Mouse (Mus musculus): ENCODE measurements around the gene Rpl38. TPM values are rescaled to one million over a fixed set of nuclear protein-coding genes. Genes with fewer than 3 reads are reported as not detected.

Gene Rpl38
- total RNA-seq, 2 experiments from 2014 or later = 432 to 556 TPM

DNA sequence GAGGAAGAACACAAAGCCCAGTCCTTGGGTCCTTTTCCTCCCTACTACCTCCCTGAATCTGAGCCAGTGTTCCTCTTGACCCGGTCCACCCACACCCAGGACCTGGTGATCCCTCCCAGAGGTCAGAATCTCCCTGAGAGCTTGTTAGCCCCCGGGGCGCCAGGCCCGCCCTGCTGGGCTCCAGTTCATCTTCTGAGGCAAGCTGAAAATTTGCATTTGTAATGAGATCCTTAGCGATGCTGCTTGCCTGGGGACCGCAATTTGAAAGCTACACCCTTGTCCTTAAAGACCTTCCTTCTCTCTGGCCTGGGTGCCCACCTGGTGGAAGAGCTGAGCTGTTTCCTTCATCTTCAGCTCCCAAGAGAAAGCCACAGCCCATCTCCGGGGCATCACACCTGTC lies 24.3 kb downstream of the Rpl38 start:
- DNase-seq = no peak
- intact Hi-C loops (cut with DNase I) = no loop called here

DNA sequence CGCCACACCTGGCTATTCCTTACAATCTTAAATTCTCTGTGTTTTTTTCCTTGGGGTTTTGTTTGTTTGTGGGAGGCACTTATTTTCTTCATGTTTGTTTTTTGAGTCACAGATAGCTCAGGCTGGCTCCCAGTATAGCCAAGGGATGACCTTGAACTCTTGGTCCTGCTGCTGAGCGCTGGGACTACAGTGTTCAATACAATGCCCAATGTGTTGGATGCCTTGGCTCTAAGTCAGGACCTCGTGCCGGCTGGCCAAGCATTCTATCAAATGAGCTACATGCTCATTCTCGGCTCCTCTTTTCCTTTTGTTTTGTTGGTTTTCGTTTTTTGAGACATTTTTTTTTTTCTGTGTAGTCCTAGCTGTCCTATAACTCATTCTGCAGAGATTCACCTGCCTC lies 25.1 kb downstream of the Rpl38 start:
- intact Hi-C loops (cut with DNase I) = no loop called here
- no peak for DNase-seq

- intact Hi-C loops (cut with DNase I) = no loop called here
- no peak for DNase-seq
These were observed 26.1 kb downstream of the Rpl38 start for GRCm38 (mm10) chr11:114694451-114694850.

GRCm38 (mm10) chr11:114698496-114698895 lies 30.2 kb downstream of the Rpl38 start:
- intact Hi-C loops (cut with DNase I) = no loop called here
- DNase-seq = no peak

- intact Hi-C loops (cut with DNase I) = no loop called here
- DNase-seq = peak; percentile 60 to 72
These were observed 31.2 kb downstream of the Rpl38 start for GRCm38 (mm10) chr11:114699511-114699910.

GRCm38 (mm10) chr11:114702311-114702995 lies 34.1 kb downstream of the Rpl38 start:
- intact Hi-C loops (cut with DNase I) = no loop called here

GRCm38 (mm10) chr11:114702996-114703361 lies 34.7 kb downstream of the Rpl38 start:
- DNase-seq = no peak
- intact Hi-C loops (cut with DNase I) = no loop called here

More at GRCm38 (mm10) chr11:114702311-114702995, 34.1 kb downstream of the Rpl38 start:
- no peak for DNase-seq

GRCm38 (mm10) chr11:114704071-114704913 lies 36.0 kb downstream of the Rpl38 start:
- no peak for DNase-seq

GRCm38 (mm10) chr11:114706358-114706757 lies 38.0 kb downstream of the Rpl38 start:
- no peak for DNase-seq
- intact Hi-C loops (cut with DNase I) = no loop called here

More at GRCm38 (mm10) chr11:114704071-114704913, 36.0 kb downstream of the Rpl38 start:
- intact Hi-C loops (cut with DNase I) = no loop called here

GRCm38 (mm10) chr11:114711393-114711792 lies 43.1 kb downstream of the Rpl38 start:
- intact Hi-C loops (cut with DNase I) = no loop called here

GRCm38 (mm10) chr11:114711861-114712260 lies 43.5 kb downstream of the Rpl38 start:
- intact Hi-C loops (cut with DNase I) = no loop called here
- DNase-seq = no peak

More at GRCm38 (mm10) chr11:114711393-114711792, 43.1 kb downstream of the Rpl38 start:
- no peak for DNase-seq

- DNase-seq = no peak
- intact Hi-C loops (cut with DNase I) = no loop called here
These were observed 46.2 kb downstream of the Rpl38 start for GRCm38 (mm10) chr11:114714526-114714925.

GRCm38 (mm10) chr11:114715531-114715930 lies 47.2 kb downstream of the Rpl38 start:
- peak in 1 of 2 experiments; percentile 57 for DNase-seq
- intact Hi-C loops (cut with DNase I) = no loop called here

- DNase-seq = no peak
- intact Hi-C loops (cut with DNase I) = no loop called here
These were observed 52.2 kb downstream of the Rpl38 start for GRCm38 (mm10) chr11:114720535-114720934.

Other genes starting within 250 kb of the Rpl38 start
- 10 to 100 TPM; 16.0 to 19.4 TPM for gene Ttyh2, start 6.9 kb downstream of the Rpl38 start, total RNA-seq (2021)
- gene Dnaic2, start 58.9 kb downstream of the Rpl38 start, total RNA-seq (2021) = under 1 TPM; 0.07 to 0.33 TPM
- 1 to 10 TPM; 1.3 TPM for gene Kif19a, start 96.9 kb downstream of the Rpl38 start, total RNA-seq (2021)
- gene Btbd17, start 127.4 kb downstream of the Rpl38 start, total RNA-seq (2021) = under 1 TPM in 1 of 2 experiments, not detected in 1; 0.28 TPM
- gene Gpr142, start 130.4 kb downstream of the Rpl38 start, total RNA-seq (2021) = not detected
- 10 to 100 TPM; 35.5 to 44.1 TPM for gene Gprc5c, start 182.6 kb downstream of the Rpl38 start, total RNA-seq (2021)
- gene Cd300a, start 221.5 kb downstream of the Rpl38 start, total RNA-seq (2021) = under 1 TPM; 0.36 to 0.37 TPM

All from gastrocnemius, postnatal 36 days (tissue).